Mouse (Mus musculus) forebrain, embryonic 12.5 days (tissue): ENCODE measurements around the gene Slc8a2. TPM values are rescaled to one million over a fixed set of nuclear protein-coding genes. Genes with fewer than 3 reads are reported as not detected.

Experiments
- ATAC-seq: fragments of 200-750 bp; cut with Nextera tagmentation; 2 replicates; pipeline ENCODE4 v1.8.0; 2017; ENCODE audit warnings: moderate TSS enrichment; ENCODE audit not compliant: low FRiP score
- H3K27ac ChIP-seq: fragments of 300-500 bp; sonication (generic); 2 replicates; pipeline ENCODE4 v1.5.1; 2016; ENCODE audit warnings: mild to moderate bottlenecking
- H3K27me3 ChIP-seq: fragments of 300-500 bp; sonication (generic); 2 replicates; pipeline ENCODE4 v1.6.1; 2016; ENCODE audit warnings: mild to moderate bottlenecking
- H3K36me3 ChIP-seq: fragments of 300-500 bp; sonication (generic); replicated peaks from 2 replicates; pipeline ENCODE4 v1.6.1; 2016; ENCODE audit warnings: mild to moderate bottlenecking
- H3K4me1 ChIP-seq: fragments of 300-500 bp; sonication (generic); 2 replicates; pipeline ENCODE4 v1.6.1; 2016
- H3K4me2 ChIP-seq: fragments of 300-500 bp; sonication (generic); 2 replicates; pipeline ENCODE4 v1.6.1; 2016; ENCODE audit warnings: mild to moderate bottlenecking, moderate library complexity
- H3K4me3 ChIP-seq: fragments of 300-500 bp; sonication (generic); replicated peaks from 2 replicates; pipeline ENCODE4 v1.5.1; 2016; ENCODE audit warnings: mild to moderate bottlenecking
- H3K9ac ChIP-seq: fragments of 300-500 bp; sonication (generic); 2 replicates; pipeline ENCODE4 v1.6.1; 2016; ENCODE audit warnings: mild to moderate bottlenecking
- H3K9me3 ChIP-seq: fragments of 300-500 bp; sonication (generic); 2 replicates; pipeline ENCODE4 v1.6.1; 2016
- WGBS: fragments of 180-500 bp; shearing (Covaris S2); methylation state at CpG from one replicate; pipeline ENCODE4 v1.1.7; 2016; 5-methylcytosine and 5-hydroxymethylcytosine counted together
- polyA plus RNA-seq: library from polyadenylated mRNA; unstranded; fragments of >200 nt; fragmentation: Nextera tagmentation; extraction: Ambion mirVana; gene quantifications from 2 replicates; pipeline ENCODE4 v1.2.1, GENCODE M21; 2016

The Slc8a2 gene
- polyA plus RNA-seq, 1 experiment from 2014 or later, result 0.66 TPM

DNA sequence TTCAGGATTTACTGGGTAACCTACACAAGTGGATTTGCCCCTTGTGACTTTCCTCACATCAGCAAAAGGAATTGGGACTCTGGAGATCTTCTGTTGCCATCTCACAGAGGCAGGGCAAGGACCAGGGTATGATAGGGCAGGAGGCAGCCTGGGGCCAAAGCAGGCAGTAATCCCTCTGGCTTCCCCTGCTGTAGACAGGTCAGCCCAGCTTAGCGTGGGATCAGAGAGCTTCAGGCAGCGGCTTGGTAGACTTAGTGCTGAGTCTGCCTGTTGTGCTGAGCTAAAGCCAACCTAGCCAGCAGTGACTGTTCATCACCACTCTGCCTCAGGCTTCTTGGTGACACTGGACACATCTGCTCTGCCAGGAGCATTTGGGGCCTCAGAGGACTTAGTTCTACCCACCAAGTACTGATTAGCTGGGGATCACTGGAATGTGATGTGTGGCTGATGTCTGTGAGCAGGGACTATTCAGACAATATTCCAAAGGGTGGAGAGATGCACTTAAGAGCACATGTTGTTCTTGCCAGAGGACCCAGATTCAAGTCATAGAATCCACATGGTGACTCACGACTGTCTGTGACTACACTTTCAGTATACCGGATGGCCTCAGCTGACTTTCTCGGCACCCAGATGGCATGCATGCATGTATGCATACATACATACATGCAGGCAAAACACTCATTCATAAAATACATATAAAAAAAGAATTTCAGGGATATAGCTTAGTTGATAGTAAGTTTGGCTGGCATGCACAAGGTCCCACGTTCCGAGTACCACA, 24.8 kb upstream of the Slc8a2 start:
- H3K4me2 ChIP-seq, result no peak overlapping the region
- no peaks in the 10 kb centered on the region for H3K27me3 ChIP-seq
- no peak for ATAC-seq
- whole genome bisulfite sequencing, result 90% methylated on average over 7 of the region's 7 CpGs
- H3K27ac ChIP-seq, result 0 out of 2 replicates have a peak overlapping the region, but pooled peaks have one; percentile 19
- H3K9ac ChIP-seq, result no peak overlapping the region
- no peak overlapping the region for H3K4me3 ChIP-seq
- peaks cover 20% of the 10 kb centered on the region for H3K4me1 ChIP-seq
- peaks cover 53% of the 10 kb centered on the region for H3K36me3 ChIP-seq
- H3K9me3 ChIP-seq, result no peaks in the 10 kb centered on the region

DNA sequence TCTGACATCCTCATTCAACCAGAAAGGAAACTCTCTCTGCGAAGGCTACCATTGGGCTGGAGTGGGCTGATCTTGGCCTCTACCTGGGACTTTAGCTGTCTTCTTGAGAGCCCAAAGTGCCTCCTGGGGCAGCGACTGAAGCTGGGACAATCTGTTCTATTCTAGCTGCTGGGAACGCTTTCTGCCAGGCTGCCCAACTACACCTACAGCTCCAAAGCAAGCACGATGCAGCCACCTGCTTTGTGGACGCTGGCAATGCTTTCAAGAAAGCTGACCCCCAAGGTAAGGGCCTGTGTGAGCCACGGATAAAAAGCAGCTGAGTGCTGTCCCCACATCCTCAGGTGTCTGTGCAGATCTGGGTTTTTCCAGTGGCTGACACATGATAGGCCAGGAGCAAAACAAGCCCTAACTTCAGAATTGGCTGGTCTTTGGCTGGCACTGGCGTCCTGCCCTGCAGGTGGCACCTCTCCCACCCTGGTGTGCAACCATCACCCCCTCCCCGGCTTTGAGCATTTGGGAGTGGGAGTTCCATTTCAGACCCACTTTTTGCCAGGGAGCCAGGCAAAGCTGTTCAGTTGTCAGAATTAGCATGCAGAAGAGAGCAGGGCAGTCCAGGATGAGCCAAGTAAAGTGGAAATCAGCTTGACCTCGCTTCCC, 20.6 kb upstream of the Slc8a2 start:
- H3K4me1 ChIP-seq, result no peaks in the 10 kb centered on the region
- H3K4me3 ChIP-seq, result no peak overlapping the region
- ATAC-seq, result no peak
- no peaks in the 10 kb centered on the region for H3K27me3 ChIP-seq
- H3K9me3 ChIP-seq, result no peaks in the 10 kb centered on the region
- H3K4me2 ChIP-seq, result no peak overlapping the region
- 90% methylated on average over 9 of the region's 9 CpGs for WGBS
- no peak overlapping the region for H3K9ac ChIP-seq
- H3K27ac ChIP-seq, result no peak overlapping the region
- peaks cover 80% of the 10 kb centered on the region for H3K36me3 ChIP-seq

DNA sequence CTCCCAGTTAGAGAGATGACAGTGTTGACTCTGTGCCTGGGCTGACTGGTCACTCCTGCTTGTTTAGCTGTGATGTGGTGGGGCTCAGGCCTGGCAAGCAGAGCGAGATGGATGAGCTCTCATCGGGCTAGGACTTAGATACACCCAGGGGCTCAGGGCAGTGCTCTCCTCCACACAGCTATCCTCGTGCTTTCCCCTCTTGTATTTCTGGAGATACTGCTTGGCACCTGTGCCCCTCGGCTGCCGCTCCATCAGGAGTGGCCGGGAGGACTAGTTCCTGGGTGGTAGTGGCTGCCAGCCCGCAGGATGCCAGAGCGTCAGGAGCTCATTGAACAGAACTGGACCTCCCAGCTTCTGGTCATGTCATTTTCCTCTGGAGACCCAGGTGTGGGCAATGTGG, 19.5 kb upstream of the Slc8a2 start:
- peaks cover 82% of the 10 kb centered on the region for H3K36me3 ChIP-seq
- WGBS, result 95% methylated on average over 8 of the region's 8 CpGs
- no peak overlapping the region for H3K27ac ChIP-seq
- no peak overlapping the region for H3K9ac ChIP-seq
- H3K4me3 ChIP-seq, result no peak overlapping the region
- no peak overlapping the region for H3K4me2 ChIP-seq
- no peak for ATAC-seq
- H3K27me3 ChIP-seq, result no peaks in the 10 kb centered on the region
- H3K4me1 ChIP-seq, result no peaks in the 10 kb centered on the region
- H3K9me3 ChIP-seq, result no peaks in the 10 kb centered on the region

DNA sequence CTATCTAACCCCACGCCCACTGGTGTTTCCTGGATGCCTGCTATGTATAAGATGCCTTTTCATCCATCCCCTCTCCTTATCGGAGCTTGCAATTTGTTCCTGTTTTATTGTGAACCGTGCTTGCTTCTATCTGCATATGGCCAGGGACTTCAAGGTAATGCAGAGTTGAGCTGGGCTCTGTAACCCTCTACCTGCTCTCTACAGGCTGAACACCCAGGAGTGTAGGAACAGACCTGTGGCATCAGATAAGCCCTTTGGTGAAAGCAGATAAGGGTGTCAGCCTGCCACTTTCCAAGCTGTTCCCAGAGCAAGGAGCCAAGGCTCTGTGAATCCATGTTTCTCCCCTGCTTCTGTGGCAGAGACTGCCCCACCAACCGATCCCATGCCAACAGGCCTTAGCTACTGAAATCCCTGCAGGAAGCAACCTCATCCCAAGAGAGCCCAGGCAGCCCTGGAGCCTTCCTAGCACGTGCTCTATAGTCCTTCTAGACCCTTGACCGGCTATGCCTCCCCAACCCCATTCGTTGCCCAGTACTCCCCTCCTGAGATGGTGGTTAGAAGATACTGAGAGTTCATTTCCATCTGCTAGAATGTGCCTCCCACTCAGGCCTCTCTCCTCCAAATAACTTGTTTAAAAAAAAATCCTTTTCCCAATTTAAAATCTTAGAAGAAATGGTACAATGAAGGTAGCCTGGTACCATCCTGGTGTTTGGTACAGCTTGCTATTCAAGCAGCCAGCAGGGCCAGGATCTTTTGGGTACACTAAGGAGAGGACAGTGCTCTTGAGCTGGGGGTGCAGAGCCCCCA, 18.1 kb upstream of the Slc8a2 start:
- no peak overlapping the region for H3K9ac ChIP-seq
- 88% methylated on average over 7 of the region's 7 CpGs for WGBS
- H3K27me3 ChIP-seq, result no peaks in the 10 kb centered on the region
- no peaks in the 10 kb centered on the region for H3K9me3 ChIP-seq
- no peak overlapping the region for H3K4me2 ChIP-seq
- ATAC-seq, result no peak
- H3K36me3 ChIP-seq, result peaks cover 95% of the 10 kb centered on the region
- no peaks in the 10 kb centered on the region for H3K4me1 ChIP-seq
- H3K4me3 ChIP-seq, result no peak overlapping the region
- no peak overlapping the region for H3K27ac ChIP-seq

DNA sequence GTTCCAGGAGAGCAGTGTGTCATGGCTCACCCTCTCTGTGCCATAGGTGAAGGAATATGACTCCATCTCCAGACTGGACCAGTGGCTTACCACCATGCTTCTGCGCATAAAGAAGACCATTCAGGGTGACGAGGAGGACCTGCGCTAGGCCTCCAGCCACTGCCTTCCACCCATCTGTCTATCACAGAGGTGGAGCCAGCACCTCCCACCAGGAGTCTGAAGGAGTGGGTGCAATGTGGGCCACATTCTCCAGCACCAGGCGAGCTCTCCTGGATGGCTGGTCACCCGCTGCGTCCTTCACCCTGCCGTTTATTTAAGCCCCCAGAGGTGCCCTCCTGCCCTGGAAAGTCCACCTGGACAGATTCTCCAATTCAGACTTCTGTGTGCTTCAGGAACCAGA, 13.2 kb upstream of the Slc8a2 start:
- H3K27ac ChIP-seq, result no peak overlapping the region
- peaks cover 14% of the 10 kb centered on the region for H3K4me1 ChIP-seq
- ATAC-seq, result no peak
- H3K9ac ChIP-seq, result no peak overlapping the region
- peaks cover 67% of the 10 kb centered on the region for H3K36me3 ChIP-seq
- H3K4me3 ChIP-seq, result no peak overlapping the region
- H3K4me2 ChIP-seq, result no peak overlapping the region
- no peaks in the 10 kb centered on the region for H3K9me3 ChIP-seq
- WGBS, result 96% methylated on average over 7 of the region's 7 CpGs
- H3K27me3 ChIP-seq, result no peaks in the 10 kb centered on the region

- no peaks in the 10 kb centered on the region for H3K9me3 ChIP-seq
- peaks cover 14% of the 10 kb centered on the region for H3K4me1 ChIP-seq
- no peaks in the 10 kb centered on the region for H3K27me3 ChIP-seq
- no peak overlapping the region for H3K27ac ChIP-seq
- H3K4me2 ChIP-seq, result no peak overlapping the region
- H3K4me3 ChIP-seq, result no peak overlapping the region
- ATAC-seq, result no peak
- no peak overlapping the region for H3K9ac ChIP-seq
- peaks cover 60% of the 10 kb centered on the region for H3K36me3 ChIP-seq
- 86% methylated on average over 3 of the region's 3 CpGs for WGBS
Observed at GRCm38 (mm10) chr7:16117100-16117499, 12.5 kb upstream of the Slc8a2 start.

GRCm38 (mm10) chr7:16119569-16120261, 9.9 kb upstream of the Slc8a2 start, which contains the start of gene Kptn:
TSS of gene Kptn (plus strand) at chr7:16119895.
- H3K4me1 ChIP-seq, result peaks cover 14% of the 10 kb centered on the region
- no peaks in the 10 kb centered on the region for H3K9me3 ChIP-seq
- peak within 1 kb of the TSS; percentile 89 for H3K27ac ChIP-seq
- peak within 1 kb of the TSS; percentile 57 for H3K4me2 ChIP-seq
- peak; percentile 92 for ATAC-seq
- peak within 1 kb of the TSS; percentile 69 for H3K4me3 ChIP-seq
- no peaks in the 10 kb centered on the region for H3K27me3 ChIP-seq
- WGBS, result under 1% methylated on average over 33 of the region's 33 CpGs
- peaks cover 39% of the 10 kb centered on the region for H3K36me3 ChIP-seq
- peak within 1 kb of the TSS; percentile 77 for H3K9ac ChIP-seq

GRCm38 (mm10) chr7:16120262-16120600, 9.4 kb upstream of the Slc8a2 start:
- H3K4me3 ChIP-seq, result peak overlapping the region; percentile 69
- no peak overlapping the region for H3K27ac ChIP-seq
- 50% methylated on average over 9 of the region's 9 CpGs for WGBS
- H3K9ac ChIP-seq, result peak overlapping the region; percentile 17; the same call in 1 of the 2 replicates
- H3K9me3 ChIP-seq, result no peaks in the 10 kb centered on the region
- H3K4me2 ChIP-seq, result peak overlapping the region; percentile 57
- no peaks in the 10 kb centered on the region for H3K27me3 ChIP-seq
- ATAC-seq, result peak; percentile 49; the same call in 1 of the 2 replicates
- peaks cover 14% of the 10 kb centered on the region for H3K4me1 ChIP-seq
- peaks cover 33% of the 10 kb centered on the region for H3K36me3 ChIP-seq

GRCm38 (mm10) chr7:16125829-16126228, 3.8 kb upstream of the Slc8a2 start:
- peaks cover 21% of the 10 kb centered on the region for H3K4me1 ChIP-seq
- no peaks in the 10 kb centered on the region for H3K27me3 ChIP-seq
- H3K4me3 ChIP-seq, result no peak overlapping the region
- peaks cover 18% of the 10 kb centered on the region; the same call in 1 of the 2 replicates for H3K36me3 ChIP-seq
- no peak overlapping the region for H3K4me2 ChIP-seq
- ATAC-seq, result no peak
- no peaks in the 10 kb centered on the region for H3K9me3 ChIP-seq
- no peak overlapping the region for H3K9ac ChIP-seq
- WGBS, result 88% methylated on average over 9 of the region's 9 CpGs
- no peak overlapping the region for H3K27ac ChIP-seq

DNA sequence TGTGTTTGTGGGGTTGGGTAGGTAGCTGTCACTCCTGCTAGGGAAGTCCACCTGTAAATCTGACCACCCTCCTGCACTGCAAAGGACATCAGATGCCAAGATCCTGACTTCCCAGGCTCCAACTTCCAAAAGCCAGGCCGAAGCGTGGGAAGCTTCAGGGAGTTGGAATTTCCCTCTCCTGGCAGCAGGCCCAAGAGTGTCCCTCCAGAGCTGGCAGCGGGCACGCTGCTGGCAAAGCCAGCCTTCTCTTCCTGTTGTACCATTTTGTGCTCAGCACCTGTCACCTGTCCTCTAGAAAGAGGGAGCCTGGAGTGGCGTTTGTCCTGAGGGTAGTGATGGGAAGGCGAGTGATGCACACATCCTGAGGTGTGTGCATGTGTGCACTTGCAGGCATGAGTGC, 1.3 kb upstream of the Slc8a2 start:
- ATAC-seq, result no peak
- Histone ChIP-seq H3K36me3 (peaks cover 18% of the 10 kb centered on the region; the same call in 1 of the 2 replicates), H3K4me2 (no peak overlapping the region), H3K4me3 (no peak overlapping the region), H3K27ac (no peak overlapping the region), H3K9ac (no peak overlapping the region), H3K27me3 (peaks cover 3% of the 10 kb centered on the region; the same call in 1 of the 2 replicates), H3K4me1 (peaks cover 45% of the 10 kb centered on the region), H3K9me3 (no peaks in the 10 kb centered on the region)
- 83% methylated on average over 6 of the region's 6 CpGs for WGBS

- no peak for ATAC-seq
- Histone ChIP-seq H3K27me3 (peaks cover 3% of the 10 kb centered on the region; the same call in 1 of the 2 replicates), H3K36me3 (peaks cover 18% of the 10 kb centered on the region; the same call in 1 of the 2 replicates), H3K9me3 (no peaks in the 10 kb centered on the region), H3K9ac (no peak overlapping the region), H3K4me3 (no peak overlapping the region; the same call in 1 of the 2 replicates), H3K27ac (no peak overlapping the region), H3K4me2 (peak overlapping the region; percentile 89; the same call in 1 of the 2 replicates), H3K4me1 (peaks cover 51% of the 10 kb centered on the region)
- 68% methylated on average over 5 of the region's 5 CpGs for WGBS
Observed at GRCm38 (mm10) chr7:16128899-16129298, 727 bp upstream of the Slc8a2 start.
